Mouse (Mus musculus): Measurements from ENCODE around the gene Dpp9.

The Dpp9 gene

GRCm38 (mm10) chr17:56233389-56233788, 14.7 kb upstream of the Dpp9 start:
- in situ Hi-C loops (cut with MboI, MseI), result no loop called here

- in situ Hi-C loops (cut with MboI, MseI), result no loop called here
These were observed 11.2 kb upstream of the Dpp9 start for GRCm38 (mm10) chr17:56229943-56230342.

- in situ Hi-C loops (cut with MboI, MseI), result no loop called here
These were observed 7.9 kb upstream of the Dpp9 start for GRCm38 (mm10) chr17:56226566-56226965.

- in situ Hi-C loops (cut with MboI, MseI), result no loop called here
These were observed 6.2 kb upstream of the Dpp9 start for GRCm38 (mm10) chr17:56224916-56225315.

DNA sequence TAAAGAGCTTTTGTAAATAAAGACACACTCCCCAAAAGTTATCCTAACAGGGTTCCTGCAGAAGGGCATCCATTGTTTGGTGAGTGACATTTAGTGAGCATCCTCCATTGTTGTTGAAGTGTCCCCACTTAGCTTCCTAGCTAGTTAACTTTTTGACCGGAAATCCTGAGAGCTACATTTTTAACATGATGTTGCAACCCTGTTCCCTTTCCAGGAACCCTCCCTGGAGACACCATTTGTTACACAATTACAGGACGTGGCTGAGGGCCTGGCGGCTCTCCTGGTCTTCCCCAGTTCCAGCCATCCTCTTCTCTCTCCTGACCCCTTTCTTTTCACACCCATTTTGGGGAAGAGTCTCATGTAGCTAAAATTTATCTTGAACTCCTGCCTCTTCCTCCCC, 1.1 kb upstream of the Dpp9 start:
- in situ Hi-C loops (cut with MboI, MseI), result no loop called here

DNA sequence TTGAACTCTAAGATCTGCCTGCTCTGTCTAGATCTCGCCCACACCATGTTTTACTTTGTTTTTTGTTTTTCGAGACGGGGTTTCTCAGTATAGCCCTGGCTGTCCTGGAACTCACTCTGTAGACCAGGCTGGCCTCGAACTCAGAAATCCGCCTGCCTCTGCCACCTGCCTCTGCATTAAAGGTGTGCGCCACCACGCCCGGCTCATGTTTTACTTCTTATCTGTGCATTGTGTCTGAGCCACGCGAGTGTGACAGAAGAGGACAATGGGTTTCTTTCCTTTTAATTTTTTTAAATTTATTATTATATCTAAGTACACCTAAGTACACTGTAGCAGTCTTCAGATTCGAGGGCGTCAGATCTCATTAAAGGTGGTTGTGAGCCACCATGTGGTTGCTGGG, 546 bp upstream of the Dpp9 start:
- in situ Hi-C loops (cut with MboI, MseI), result no loop called here

DNA sequence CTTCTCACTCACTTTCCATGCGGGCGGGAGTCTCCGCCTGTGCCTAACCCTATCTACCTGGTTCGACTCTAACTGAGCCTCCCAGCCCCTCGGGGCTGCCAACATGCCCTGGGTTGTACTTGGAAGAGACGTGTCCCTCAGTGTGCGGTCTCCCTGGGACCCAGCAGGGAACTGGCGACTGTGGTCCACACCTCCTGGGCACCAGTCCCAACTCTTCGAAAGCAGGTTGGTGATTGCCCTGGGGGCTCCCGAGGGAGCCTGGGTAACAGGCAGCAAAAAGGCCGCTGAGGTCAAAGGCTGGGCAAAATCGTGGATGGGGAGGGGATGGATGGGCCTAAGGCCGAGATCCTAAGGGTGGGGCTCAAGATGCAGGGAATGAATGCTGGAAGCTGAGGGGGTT, 1.0 kb downstream of the Dpp9 start:
- in situ Hi-C loops (cut with MboI, MseI), result no loop called here

DNA sequence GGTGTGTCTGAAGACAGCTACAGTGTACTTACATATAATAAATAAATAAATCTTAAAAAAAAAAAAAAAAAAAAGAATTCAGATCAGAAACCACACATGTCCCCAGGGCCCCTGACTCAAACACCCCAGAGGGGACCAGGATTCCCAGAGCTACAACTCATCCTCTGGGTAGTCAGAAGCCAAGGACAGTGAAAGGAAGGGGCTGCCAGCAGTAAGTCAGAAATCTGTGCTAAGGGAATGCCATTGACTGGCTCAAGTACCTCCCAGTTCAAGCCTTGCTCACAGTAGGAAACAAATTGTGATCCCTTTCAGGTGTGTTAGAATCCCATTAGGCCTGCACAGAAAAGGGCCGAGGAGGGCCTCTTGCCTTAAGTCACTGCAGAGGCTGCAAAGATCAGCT, 4.5 kb downstream of the Dpp9 start:
- in situ Hi-C loops (cut with MboI, MseI), result no loop called here

DNA sequence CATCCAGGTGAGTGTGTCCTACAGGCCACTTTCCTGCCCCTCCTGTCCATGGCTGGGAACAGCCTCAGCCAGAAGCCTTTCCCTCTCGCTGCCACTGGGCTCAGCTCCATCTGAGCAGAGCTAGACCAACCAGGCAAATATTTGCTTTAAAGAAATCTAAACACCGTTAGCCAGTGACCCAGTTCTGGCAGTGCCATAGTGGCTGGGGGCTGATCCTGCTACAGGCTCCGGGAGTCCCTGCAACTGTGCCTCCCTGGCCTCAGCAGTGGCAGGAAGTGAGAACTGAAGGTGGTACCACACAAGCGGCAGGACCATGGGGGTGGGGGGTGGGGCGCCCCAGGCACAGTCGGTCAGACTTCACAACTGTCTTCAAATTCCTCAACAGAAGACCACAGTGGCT, 6.0 kb downstream of the Dpp9 start:
- in situ Hi-C loops (cut with MboI, MseI), result no loop called here

GRCm38 (mm10) chr17:56211090-56211489, 7.6 kb downstream of the Dpp9 start:
- in situ Hi-C loops (cut with MboI, MseI), result no loop called here

DNA sequence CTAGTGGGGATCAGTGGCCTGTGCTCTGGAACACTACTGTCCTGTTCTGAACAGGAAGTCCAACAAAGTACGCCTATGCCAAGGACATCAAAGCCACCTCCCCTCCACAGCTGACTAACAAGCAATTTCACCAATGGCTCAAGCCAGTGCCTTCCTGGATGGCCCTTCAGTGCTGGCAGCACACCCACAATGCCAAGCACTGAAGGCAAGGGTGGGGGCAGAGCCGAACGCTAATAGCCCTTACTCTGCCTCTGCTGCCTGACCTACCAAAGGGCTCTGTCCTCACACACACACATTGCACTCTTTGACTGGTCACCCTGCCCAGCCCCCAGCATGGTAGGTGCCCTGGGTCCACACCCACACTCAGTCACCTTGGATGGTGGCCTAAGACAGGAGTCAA, 9.9 kb downstream of the Dpp9 start:
- in situ Hi-C loops (cut with MboI, MseI), result no loop called here

DNA sequence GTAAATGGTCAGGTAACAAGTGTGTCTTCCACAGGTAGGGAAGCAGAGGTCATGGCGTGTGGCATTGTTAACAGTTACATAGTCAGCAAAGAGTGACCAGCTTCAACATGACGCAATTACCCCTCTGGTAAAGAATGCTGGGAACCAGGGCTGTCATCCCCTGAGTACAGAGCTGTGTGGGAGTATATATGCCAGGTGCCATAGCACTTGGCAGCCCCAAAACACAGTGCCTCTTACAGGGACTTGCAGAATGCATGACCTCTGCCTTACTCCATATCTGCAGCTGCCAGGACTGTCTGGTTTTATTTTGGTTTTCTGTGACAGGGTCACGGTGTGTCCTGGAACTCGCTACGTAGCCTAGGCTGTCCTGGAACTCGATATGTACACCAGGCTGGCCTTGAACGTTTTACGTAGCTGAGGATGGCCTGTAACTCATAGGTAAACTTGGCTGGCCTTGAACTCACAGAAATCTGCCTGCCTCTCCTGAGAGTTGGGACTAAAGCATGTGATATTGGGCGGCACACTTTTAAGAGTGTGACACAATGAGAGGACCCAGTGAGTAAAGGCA, 10.7 kb downstream of the Dpp9 start:
- in situ Hi-C loops (cut with MboI, MseI), result no loop called here

- in situ Hi-C loops (cut with MboI, MseI), result no loop called here
These were observed 11.6 kb downstream of the Dpp9 start for GRCm38 (mm10) chr17:56206986-56207674.

DNA sequence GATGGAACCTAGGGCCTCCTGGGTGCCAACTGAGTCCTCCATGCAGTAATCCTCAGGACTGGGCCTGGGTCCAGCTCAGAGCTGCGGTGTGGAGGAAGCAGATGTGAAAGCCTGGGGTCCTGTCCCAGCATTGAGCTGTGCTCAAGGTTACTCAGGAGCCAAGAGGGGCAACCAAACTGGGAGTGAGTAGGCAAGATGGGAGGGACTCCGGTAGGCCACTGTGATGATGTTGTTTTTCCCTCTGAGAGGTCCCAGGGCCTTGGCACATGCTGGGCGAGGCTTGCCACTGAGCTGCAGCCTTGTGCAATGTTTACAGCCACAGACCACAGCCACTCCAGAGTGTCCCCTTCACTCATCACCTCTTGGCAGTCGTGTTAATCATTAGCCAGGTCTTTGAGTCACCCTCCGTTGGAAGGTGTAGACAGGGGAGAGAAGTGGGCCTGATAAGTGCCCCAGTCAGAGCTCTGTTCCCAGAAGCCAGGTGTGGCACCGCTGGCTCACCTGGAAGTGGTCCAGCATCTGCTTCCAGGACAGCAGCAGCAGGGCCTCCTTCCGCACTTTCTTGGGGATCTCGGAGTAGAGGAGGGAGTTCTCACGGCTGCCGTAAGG, 12.3 kb downstream of the Dpp9 start:
- in situ Hi-C loops (cut with MboI, MseI), result no loop called here

DNA sequence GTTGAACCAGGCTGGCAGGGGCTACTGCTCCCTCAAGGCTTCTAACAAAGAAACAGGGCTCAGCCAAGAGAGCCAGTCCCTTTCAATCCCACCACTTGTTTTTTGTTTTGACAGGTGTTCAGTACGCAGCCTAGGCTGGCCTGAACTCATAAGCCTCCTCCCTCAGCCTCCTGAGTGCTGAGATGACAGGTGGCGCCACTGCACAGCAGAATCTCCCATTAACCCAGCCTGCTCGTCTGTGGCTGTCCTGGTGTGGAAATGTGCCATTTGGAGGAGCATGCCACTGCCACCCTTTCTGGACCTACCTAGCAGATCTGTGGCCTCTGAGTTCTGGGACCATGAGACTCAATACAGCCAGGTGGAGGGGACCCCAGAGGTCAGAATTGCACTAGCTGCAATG, 15.0 kb downstream of the Dpp9 start:
- in situ Hi-C loops (cut with MboI, MseI), result loop anchor here (5.0 kb wide), 1 partner anchor 49 kb away; no protein-coding TSS in a partner anchor

GRCm38 (mm10) chr17:56202476-56202875, 16.2 kb downstream of the Dpp9 start:
- in situ Hi-C loops (cut with MboI, MseI), result loop anchor here (5.0 kb wide), 1 partner anchor 50 kb away; no protein-coding TSS in a partner anchor

DNA sequence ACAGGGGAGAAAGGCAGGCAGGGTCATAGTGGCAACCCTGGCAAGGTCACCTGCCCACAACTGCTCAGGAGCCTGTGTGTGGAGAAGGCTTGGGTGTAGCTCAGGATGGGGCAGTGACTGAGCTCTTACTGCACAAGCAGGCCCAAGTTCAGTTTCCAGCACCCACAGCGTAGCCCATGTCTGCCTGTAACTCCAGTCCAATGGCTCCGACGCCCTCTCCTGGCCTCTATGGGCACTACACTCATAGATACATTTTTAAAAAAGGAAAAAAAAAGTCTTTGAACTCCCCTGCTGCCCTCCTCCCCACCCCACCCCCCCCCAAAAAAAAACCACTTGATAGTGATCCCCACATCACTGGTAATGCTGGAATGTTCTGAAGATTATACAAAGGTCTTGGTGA, 17.1 kb downstream of the Dpp9 start:
- in situ Hi-C loops (cut with MboI, MseI), result loop anchor here (5.0 kb wide), 1 partner anchor 51 kb away; no protein-coding TSS in a partner anchor

GRCm38 (mm10) chr17:56200586-56200985, 18.1 kb downstream of the Dpp9 start:
- in situ Hi-C loops (cut with MboI, MseI), result loop anchor here (5.0 kb wide), 1 partner anchor 52 kb away; no protein-coding TSS in a partner anchor

DNA sequence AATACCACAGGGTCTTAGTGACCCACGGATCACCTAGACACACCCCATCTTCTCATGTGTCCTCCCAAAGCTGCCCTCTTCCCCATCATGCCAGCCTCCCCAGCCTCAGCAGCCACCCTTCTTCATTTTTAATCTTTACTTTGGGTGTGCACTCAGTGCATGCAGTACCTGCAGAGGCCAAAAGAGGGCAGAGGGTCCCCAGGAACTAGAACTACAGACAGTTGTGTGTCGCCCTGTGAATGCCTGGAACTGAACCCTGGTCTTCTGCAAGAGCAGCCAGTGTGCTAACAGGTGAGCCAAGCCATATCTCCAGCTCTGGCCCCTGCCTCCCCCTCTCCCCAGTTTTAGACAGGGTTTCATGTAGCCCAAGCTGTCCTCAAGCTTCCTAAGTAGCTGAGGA, 21.8 kb downstream of the Dpp9 start:
- in situ Hi-C loops (cut with MboI, MseI), result no loop called here

- in situ Hi-C loops (cut with MboI, MseI), result no loop called here
These were observed 23.9 kb downstream of the Dpp9 start for GRCm38 (mm10) chr17:56194765-56195164.

DNA sequence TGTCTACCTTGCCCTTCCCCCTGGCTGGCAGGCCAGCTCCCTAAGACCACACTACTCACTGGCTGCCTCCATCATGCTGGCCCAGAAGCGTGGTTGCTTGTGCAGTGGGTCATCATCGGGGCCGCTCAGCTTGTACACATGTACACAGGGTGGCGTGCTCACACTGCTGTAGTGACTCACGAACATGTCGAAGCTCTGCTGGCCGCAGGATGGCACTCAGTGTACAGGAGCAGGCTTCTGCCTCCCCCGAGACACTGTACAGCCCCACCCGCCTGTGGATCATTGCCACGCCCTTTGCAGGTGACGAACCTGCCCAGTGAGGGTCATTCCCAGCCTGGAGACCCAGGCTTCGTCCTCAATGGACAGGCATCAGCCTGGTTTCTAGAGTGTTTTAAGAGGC, 24.3 kb downstream of the Dpp9 start:
- in situ Hi-C loops (cut with MboI, MseI), result no loop called here

DNA sequence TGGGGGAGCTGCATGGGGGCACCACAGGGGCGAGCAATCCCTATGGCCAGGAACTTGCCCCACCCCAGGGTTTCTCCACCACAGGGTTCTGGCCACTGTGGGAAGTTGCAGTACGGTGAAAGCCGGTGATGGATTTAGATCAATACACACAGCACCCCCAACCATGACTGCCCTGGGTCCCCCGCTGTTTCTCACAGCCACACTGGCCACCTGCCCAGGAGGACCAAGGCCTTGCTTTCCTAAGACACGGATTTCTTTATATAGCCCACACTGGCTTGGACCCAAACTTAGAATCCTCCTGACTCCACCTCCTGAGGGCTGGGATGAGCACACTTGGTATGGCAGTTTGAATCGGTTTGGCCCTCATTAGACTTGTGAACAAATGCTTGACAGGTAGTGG, 27.4 kb downstream of the Dpp9 start:
- in situ Hi-C loops (cut with MboI, MseI), result no loop called here

Data from T-helper 2 cell (primary cell).